Mouse (Mus musculus): ENCODE measurements around the gene Asic2. TPM values are rescaled to one million over a fixed set of nuclear protein-coding genes. Genes with fewer than 3 reads are reported as not detected.
A peak's percentile ranks its signal among the peaks of the same experiment; 100 is the strongest.

The Asic2 gene
- polyA plus RNA-seq, 1 experiment from 2014 or later = 7.7 TPM

- Histone ChIP-seq H3K36me3 (no peaks in the 10 kb centered on the region), H3K9ac (0 out of 2 replicates have a peak overlapping the region, but pooled peaks have one; percentile 8), H3K4me1 (replicated peaks) (peaks cover 29% of the 10 kb centered on the region), H3K27me3 (peaks cover 12% of the 10 kb centered on the region; the same call in 1 of the 2 replicates), H3K4me3 (no peak overlapping the region), H3K27ac (no peak overlapping the region), H3K4me2 (no peak overlapping the region), H3K9me3 (no peaks in the 10 kb centered on the region)
- 38% methylated on average over 1 of the region's 1 CpGs for WGBS
- peak; percentile 72; the same call in 1 of the 2 replicates for ATAC-seq (ENCODE audit: low FRiP score)
These were observed 1006.9 kb downstream of the Asic2 start for GRCm38 (mm10) chr11:80961326-80961725.

- peaks cover 30% of the 10 kb centered on the region for H3K4me1 ChIP-seq (replicated peaks)
- no peak overlapping the region for H3K4me3 ChIP-seq
- 18% methylated on average over 16 of the region's 16 CpGs for WGBS
- ATAC-seq (ENCODE audit: low FRiP score) = no peak
- H3K4me2 ChIP-seq = peak overlapping the region; percentile 19; the same call in 1 of the 2 replicates
- H3K27me3 ChIP-seq = peaks cover 12% of the 10 kb centered on the region; the same call in 1 of the 2 replicates
- no peaks in the 10 kb centered on the region for H3K9me3 ChIP-seq
- H3K27ac ChIP-seq = no peak overlapping the region
- H3K36me3 ChIP-seq = no peaks in the 10 kb centered on the region
- no peak overlapping the region; the same call in 1 of the 2 replicates for H3K9ac ChIP-seq
These were observed 1010.1 kb downstream of the Asic2 start for GRCm38 (mm10) chr11:80958086-80958671.

GRCm38 (mm10) chr11:80955915-80956314, 1012.3 kb downstream of the Asic2 start:
- ATAC-seq (ENCODE audit: low FRiP score) = no peak
- Histone ChIP-seq H3K4me1 (replicated peaks) (peaks cover 17% of the 10 kb centered on the region), H3K4me2 (no peak overlapping the region), H3K9me3 (no peaks in the 10 kb centered on the region), H3K36me3 (no peaks in the 10 kb centered on the region), H3K4me3 (no peak overlapping the region), H3K27ac (no peak overlapping the region), H3K9ac (no peak overlapping the region), H3K27me3 (peaks cover 12% of the 10 kb centered on the region; the same call in 1 of the 2 replicates)
- WGBS = 73% methylated on average over 6 of the region's 6 CpGs

- Histone ChIP-seq H3K9me3 (no peaks in the 10 kb centered on the region), H3K27me3 (peaks cover 12% of the 10 kb centered on the region; the same call in 1 of the 2 replicates), H3K4me1 (replicated peaks) (peaks cover 13% of the 10 kb centered on the region), H3K4me2 (no peak overlapping the region), H3K4me3 (no peak overlapping the region), H3K9ac (no peak overlapping the region), H3K27ac (no peak overlapping the region), H3K36me3 (no peaks in the 10 kb centered on the region)
- 89% methylated on average over 8 of the region's 8 CpGs for WGBS
- no peak for ATAC-seq (ENCODE audit: low FRiP score)
These were observed 1014.1 kb downstream of the Asic2 start for GRCm38 (mm10) chr11:80954147-80954546.

GRCm38 (mm10) chr11:80949068-80949738, 1019.1 kb downstream of the Asic2 start:
- ATAC-seq (ENCODE audit: low FRiP score) = no peak
- Histone ChIP-seq H3K4me1 (replicated peaks) (peaks cover 3% of the 10 kb centered on the region; the same call in 1 of the 2 replicates), H3K27ac (no peak overlapping the region), H3K27me3 (no peaks in the 10 kb centered on the region), H3K4me3 (no peak overlapping the region), H3K9me3 (no peaks in the 10 kb centered on the region), H3K9ac (no peak overlapping the region), H3K36me3 (no peaks in the 10 kb centered on the region), H3K4me2 (no peak overlapping the region)
- WGBS = 82% methylated on average over 11 of the region's 11 CpGs

GRCm38 (mm10) chr11:80948103-80948502, 1020.2 kb downstream of the Asic2 start:
- no peaks in the 10 kb centered on the region for H3K9me3 ChIP-seq
- H3K4me1 ChIP-seq (replicated peaks) = peaks cover 3% of the 10 kb centered on the region; the same call in 1 of the 2 replicates
- H3K36me3 ChIP-seq = no peaks in the 10 kb centered on the region
- ATAC-seq (ENCODE audit: low FRiP score) = no peak
- H3K27ac ChIP-seq = no peak overlapping the region
- H3K27me3 ChIP-seq = no peaks in the 10 kb centered on the region
- H3K4me3 ChIP-seq = no peak overlapping the region
- no peak overlapping the region for H3K9ac ChIP-seq
- WGBS = 42% methylated on average over 2 of the region's 2 CpGs
- no peak overlapping the region for H3K4me2 ChIP-seq

GRCm38 (mm10) chr11:80946163-80946562, 1022.1 kb downstream of the Asic2 start:
- Histone ChIP-seq H3K4me2 (no peak overlapping the region), H3K9ac (no peak overlapping the region), H3K27me3 (no peaks in the 10 kb centered on the region), H3K4me1 (replicated peaks) (peaks cover 3% of the 10 kb centered on the region; the same call in 1 of the 2 replicates), H3K9me3 (no peaks in the 10 kb centered on the region), H3K27ac (no peak overlapping the region), H3K4me3 (no peak overlapping the region), H3K36me3 (no peaks in the 10 kb centered on the region)
- ATAC-seq (ENCODE audit: low FRiP score) = no peak
- WGBS = 88% methylated on average over 6 of the region's 6 CpGs

GRCm38 (mm10) chr11:80923286-80923951, 1044.8 kb downstream of the Asic2 start:
- Histone ChIP-seq H3K27ac (no peak overlapping the region), H3K36me3 (no peaks in the 10 kb centered on the region), H3K9me3 (no peaks in the 10 kb centered on the region), H3K4me3 (no peak overlapping the region), H3K27me3 (no peaks in the 10 kb centered on the region), H3K4me2 (no peak overlapping the region), H3K4me1 (replicated peaks) (peaks cover 6% of the 10 kb centered on the region; the same call in 1 of the 2 replicates), H3K9ac (no peak overlapping the region)
- WGBS = 81% methylated on average over 19 of the region's 19 CpGs
- ATAC-seq (ENCODE audit: low FRiP score) = no peak

GRCm38 (mm10) chr11:80918332-80918731, 1049.9 kb downstream of the Asic2 start:
- Histone ChIP-seq H3K9ac (no peak overlapping the region), H3K4me2 (no peak overlapping the region), H3K36me3 (peaks cover 8% of the 10 kb centered on the region), H3K27ac (no peak overlapping the region), H3K4me1 (replicated peaks) (peaks cover 6% of the 10 kb centered on the region; the same call in 1 of the 2 replicates), H3K27me3 (no peaks in the 10 kb centered on the region), H3K4me3 (no peak overlapping the region), H3K9me3 (peaks cover 11% of the 10 kb centered on the region; the same call in 1 of the 2 replicates)
- 89% methylated on average over 5 of the region's 5 CpGs for WGBS
- no peak for ATAC-seq (ENCODE audit: low FRiP score)

GRCm38 (mm10) chr11:80917688-80918087, 1050.6 kb downstream of the Asic2 start:
- no peaks in the 10 kb centered on the region for H3K27me3 ChIP-seq
- ATAC-seq (ENCODE audit: low FRiP score) = no peak
- H3K4me3 ChIP-seq = no peak overlapping the region
- peaks cover 8% of the 10 kb centered on the region for H3K36me3 ChIP-seq
- no peak overlapping the region for H3K4me2 ChIP-seq
- H3K4me1 ChIP-seq (replicated peaks) = peaks cover 6% of the 10 kb centered on the region; the same call in 1 of the 2 replicates
- H3K9ac ChIP-seq = no peak overlapping the region
- peaks cover 11% of the 10 kb centered on the region; the same call in 1 of the 2 replicates for H3K9me3 ChIP-seq
- no peak overlapping the region for H3K27ac ChIP-seq

- H3K27me3 ChIP-seq = no peaks in the 10 kb centered on the region
- no peaks in the 10 kb centered on the region for H3K4me1 ChIP-seq (replicated peaks)
- no peak overlapping the region for H3K4me3 ChIP-seq
- H3K4me2 ChIP-seq = no peak overlapping the region
- H3K9me3 ChIP-seq = peaks cover 11% of the 10 kb centered on the region; the same call in 1 of the 2 replicates
- no peak overlapping the region for H3K27ac ChIP-seq
- H3K9ac ChIP-seq = no peak overlapping the region
- 53% methylated on average over 4 of the region's 4 CpGs for WGBS
- no peak for ATAC-seq (ENCODE audit: low FRiP score)
- peaks cover 8% of the 10 kb centered on the region for H3K36me3 ChIP-seq
These were observed 1054.7 kb downstream of the Asic2 start for GRCm38 (mm10) chr11:80913408-80914024.

GRCm38 (mm10) chr11:80912721-80913120, 1055.5 kb downstream of the Asic2 start:
- Histone ChIP-seq H3K4me3 (no peak overlapping the region), H3K4me2 (no peak overlapping the region), H3K4me1 (replicated peaks) (no peaks in the 10 kb centered on the region), H3K9ac (no peak overlapping the region), H3K9me3 (peaks cover 11% of the 10 kb centered on the region; the same call in 1 of the 2 replicates), H3K27me3 (no peaks in the 10 kb centered on the region), H3K27ac (no peak overlapping the region), H3K36me3 (peaks cover 8% of the 10 kb centered on the region)
- no peak for ATAC-seq (ENCODE audit: low FRiP score)
- 82% methylated on average over 5 of the region's 5 CpGs for WGBS
